Mouse (Mus musculus) intestine, embryonic 16.5 days (tissue): ENCODE data around the gene Ifi202b. TPM values are rescaled to one million over a fixed set of nuclear protein-coding genes. Genes with fewer than 3 reads are reported as not detected.
A peak's percentile ranks its signal among the peaks of the same experiment; 100 is the strongest.
"Not testable (repeated sequence)": the region's sequence is repeated elsewhere in the genome, so short reads cannot be mapped to it uniquely, and the experiment has no call there.

ENCODE experiments used
- ATAC-seq: fragments of 200-750 bp; cut with Nextera tagmentation; 2 replicates; pipeline ENCODE4 v1.8.0; 2017; ENCODE audit warnings: moderate TSS enrichment, moderate library complexity
- H3K27ac ChIP-seq: fragments of 300-500 bp; sonication (generic); 2 replicates; pipeline ENCODE4 v1.5.1; 2014; ENCODE audit warnings: mild to moderate bottlenecking, low read length
- H3K27me3 ChIP-seq: fragments of 300-500 bp; sonication (generic); replicated peaks from 2 replicates; pipeline ENCODE4 v1.6.1; 2014; ENCODE audit warnings: low read length, control low read depth, mixed read lengths; ENCODE audit not compliant: control insufficient read depth, insufficient read depth
- H3K36me3 ChIP-seq: fragments of 300-500 bp; sonication (generic); 2 replicates; pipeline ENCODE4 v1.6.1; 2014; ENCODE audit warnings: low read length, control low read depth; ENCODE audit not compliant: control insufficient read depth, insufficient read depth
- H3K4me1 ChIP-seq: fragments of 300-500 bp; sonication (generic); 2 replicates; pipeline ENCODE4 v1.6.1; 2014; ENCODE audit warnings: low read length, control low read depth, mixed read lengths; ENCODE audit not compliant: control insufficient read depth, insufficient read depth
- H3K4me2 ChIP-seq: fragments of 300-500 bp; sonication (generic); 2 replicates; pipeline ENCODE4 v1.6.1; 2014; ENCODE audit warnings: low read depth, low read length, control low read depth
- H3K4me3 ChIP-seq: fragments of 300-500 bp; sonication (generic); 2 replicates; pipeline ENCODE4 v1.5.1; 2014; ENCODE audit warnings: mild to moderate bottlenecking, low read length
- H3K9ac ChIP-seq: fragments of 300-500 bp; sonication (generic); 2 replicates; pipeline ENCODE4 v1.6.1; 2014; ENCODE audit warnings: low read depth, low read length
- H3K9me3 ChIP-seq: fragments of 300-500 bp; sonication (generic); 2 replicates; pipeline ENCODE4 v1.6.1; 2016; ENCODE audit warnings: low read length, control low read depth; ENCODE audit not compliant: control insufficient read depth
- WGBS: fragments of 180-500 bp; shearing (Covaris S2); extraction: QIAGEN DNeasy Blood & Tissue Kit; methylation state at CpG from one replicate; pipeline ENCODE4 v1.1.7; 2014; 5-methylcytosine and 5-hydroxymethylcytosine counted together
- polyA plus RNA-seq: library from polyadenylated mRNA; unstranded; fragments of >200 nt; fragmentation: Nextera tagmentation; extraction: Ambion mirVana; gene quantifications from 2 replicates; pipeline ENCODE4 v1.2.1, GENCODE M21; 2015

Ifi202b gene
- polyA plus RNA-seq, 1 experiment from 2014 or later: not detected

- H3K27me3 ChIP-seq, H3K4me3 ChIP-seq, H3K27ac ChIP-seq, H3K36me3 ChIP-seq, H3K9ac ChIP-seq, H3K9me3 ChIP-seq, H3K4me2 ChIP-seq, H3K4me1 ChIP-seq: not testable (repeated sequence)
- ATAC-seq: peak; percentile 76
- 22% methylated on average over 3 of the region's 3 CpGs for WGBS
Measured at GRCm38 (mm10) chr1:173955839-173956527, 26.6 kb downstream of the Ifi202b start.

- Histone ChIP-seq H3K4me2 (no peak overlapping the region), H3K4me1 (no peaks in the 10 kb centered on the region), H3K27ac (no peak overlapping the region), H3K4me3 (no peak overlapping the region), H3K9ac (no peak overlapping the region), H3K9me3 (no peaks in the 10 kb centered on the region), H3K36me3 (no peaks in the 10 kb centered on the region), H3K27me3 (no peaks in the 10 kb centered on the region)
- peak; percentile 56 for ATAC-seq
- WGBS: 74% methylated on average over 2 of the region's 2 CpGs
Measured at GRCm38 (mm10) chr1:173955071-173955796, 27.3 kb downstream of the Ifi202b start.

- WGBS: 73% methylated on average over 1 of the region's 1 CpGs
- H3K4me3 ChIP-seq: no peak overlapping the region
- no peak overlapping the region for H3K9ac ChIP-seq
- no peaks in the 10 kb centered on the region for H3K4me1 ChIP-seq
- no peak overlapping the region for H3K4me2 ChIP-seq
- H3K27ac ChIP-seq: no peak overlapping the region
- H3K27me3 ChIP-seq: no peaks in the 10 kb centered on the region
- H3K9me3 ChIP-seq: no peaks in the 10 kb centered on the region
- ATAC-seq: peak; percentile 85
- no peaks in the 10 kb centered on the region for H3K36me3 ChIP-seq
Measured at GRCm38 (mm10) chr1:173953563-173953962, 29.0 kb downstream of the Ifi202b start.

GRCm38 (mm10) chr1:173949044-173949443 lies 33.5 kb downstream of the Ifi202b start:
- not testable (repeated sequence) for H3K27ac ChIP-seq, H3K4me1 ChIP-seq, H3K4me2 ChIP-seq, H3K9me3 ChIP-seq, ATAC-seq, H3K36me3 ChIP-seq, H3K27me3 ChIP-seq, H3K4me3 ChIP-seq, H3K9ac ChIP-seq
- WGBS: 81% methylated on average over 2 of the region's 2 CpGs

GRCm38 (mm10) chr1:173942780-173943066 lies 39.8 kb downstream of the Ifi202b start:
- H3K36me3 ChIP-seq, H3K4me2 ChIP-seq, H3K27ac ChIP-seq, ATAC-seq, H3K27me3 ChIP-seq, H3K4me3 ChIP-seq, H3K9ac ChIP-seq, H3K9me3 ChIP-seq, H3K4me1 ChIP-seq: not testable (repeated sequence)

GRCm38 (mm10) chr1:173941924-173942779 lies 40.4 kb downstream of the Ifi202b start, which contains the start of the genes Mndal and Ifi203:
TSS of gene Mndal (minus strand) at chr1:173942491.
TSS of gene Ifi203 (minus strand) at chr1:173942672.
- not testable (repeated sequence) for ATAC-seq, H3K9ac ChIP-seq, H3K36me3 ChIP-seq, H3K4me2 ChIP-seq, H3K27ac ChIP-seq, H3K27me3 ChIP-seq, H3K9me3 ChIP-seq, H3K4me3 ChIP-seq, H3K4me1 ChIP-seq
- 46% methylated on average over 3 of the region's 3 CpGs for WGBS

GRCm38 (mm10) chr1:173941522-173941921 lies 41.0 kb downstream of the Ifi202b start:
- 76% methylated on average over 2 of the region's 2 CpGs for WGBS
- not testable (repeated sequence) for H3K4me1 ChIP-seq, H3K4me3 ChIP-seq, H3K9ac ChIP-seq, ATAC-seq, H3K36me3 ChIP-seq, H3K27ac ChIP-seq, H3K9me3 ChIP-seq, H3K4me2 ChIP-seq, H3K27me3 ChIP-seq

GRCm38 (mm10) chr1:173919279-173919678 lies 63.3 kb downstream of the Ifi202b start:
- not testable (repeated sequence) for H3K4me3 ChIP-seq, H3K4me1 ChIP-seq, H3K36me3 ChIP-seq, H3K9ac ChIP-seq, H3K27ac ChIP-seq, H3K27me3 ChIP-seq, H3K4me2 ChIP-seq, H3K9me3 ChIP-seq, ATAC-seq
- WGBS: 67% methylated on average over 3 of the region's 3 CpGs

- ATAC-seq: no peak
- Histone ChIP-seq H3K27ac (no peak overlapping the region), H3K9ac (no peak overlapping the region), H3K4me2 (no peak overlapping the region), H3K4me1 (no peaks in the 10 kb centered on the region), H3K4me3 (no peak overlapping the region), H3K36me3 (no peaks in the 10 kb centered on the region), H3K27me3 (no peaks in the 10 kb centered on the region), H3K9me3 (no peaks in the 10 kb centered on the region)
- 87% methylated on average over 2 of the region's 2 CpGs for WGBS
Measured at GRCm38 (mm10) chr1:173914559-173914958, 68.0 kb downstream of the Ifi202b start.
